Mouse (Mus musculus): Measurements from ENCODE around the gene Zbtb9.

- TF ChIP-seq CTCF (IDR thresholded peaks at IDR 0.05; ENCODE audit: low read depth) (no peak), EP300 (IDR thresholded peaks at IDR 0.05; ENCODE audit: low read depth) (no peak)
These were observed 48.8 kb downstream of the Zbtb9 start for GRCm38 (mm10) chr17:27021736-27022135.

Data from liver, embryonic 14.5 days (tissue).